Mouse (Mus musculus) cerebellum, adult 2 months (tissue): ENCODE data around the gene Rasgrf2. TPM values are rescaled to one million over a fixed set of nuclear protein-coding genes. Genes with fewer than 3 reads are reported as not detected.
"Not testable (repeated sequence)": the region's sequence is repeated elsewhere in the genome, so short reads cannot be mapped to it uniquely, and the experiment has no call there.

Source experiments
- DNase-seq, 2 experiments: peaks; one replicate each; pipeline ENCODE4 v3.0.0; 2021
- H3K27ac ChIP-seq: fragments of 200-500 bp; 2 replicates; pipeline ENCODE4 v1.5.1; 2012; ENCODE audit warnings: low read length, control low read depth, inconsistent platforms; ENCODE audit not compliant: insufficient read depth
- H3K27me3 ChIP-seq: fragments of 200-500 bp; 2 replicates; pipeline ENCODE4 v1.6.1; 2012; ENCODE audit warnings: inconsistent platforms, mild to moderate bottlenecking, low read length, moderate library complexity; ENCODE audit not compliant: control insufficient read depth, insufficient read depth
- H3K4me1 ChIP-seq: fragments of 200-500 bp; 2 replicates; pipeline ENCODE4 v1.6.1; 2011; ENCODE audit warnings: low read length; ENCODE audit not compliant: control insufficient read depth, insufficient read depth
- H3K4me3 ChIP-seq: fragments of 200-500 bp; replicated peaks from 2 replicates; pipeline ENCODE3; 2011; ENCODE audit warnings: mild to moderate bottlenecking, low read depth, low read length, control low read depth; ENCODE audit not compliant: insufficient read depth
- CTCF ChIP-seq: fragments of 200-500 bp; IDR thresholded peaks from 2 replicates; pipeline ENCODE4 v1.5.1; 2011; ENCODE audit warnings: low read depth, mild to moderate bottlenecking, control low read depth, low read length, moderate library complexity, borderline replicate concordance; ENCODE audit not compliant: insufficient read depth
- POLR2A ChIP-seq: fragments of 200-500 bp; IDR thresholded peaks from 2 replicates; pipeline ENCODE4 v1.6.1; 2011; ENCODE audit warnings: low read length, control low read depth, borderline replicate concordance; ENCODE audit not compliant: insufficient read depth
- WGBS: fragments of 180-500 bp; shearing (Covaris S2); methylation state at CpG from one replicate; pipeline ENCODE4 v1.1.7; 2018; 5-methylcytosine and 5-hydroxymethylcytosine counted together
- polyA plus RNA-seq: library from polyadenylated mRNA; depleted of rRNA; stranded (reverse); fragments of >200 nt; gene quantifications from 2 replicates; pipeline ENCODE4 v1.2.3, GENCODE M21; 2012; rRNA removed

Rasgrf2 gene
- polyA plus RNA-seq = 16.3 and 19.7 TPM in 2 replicates

DNA sequence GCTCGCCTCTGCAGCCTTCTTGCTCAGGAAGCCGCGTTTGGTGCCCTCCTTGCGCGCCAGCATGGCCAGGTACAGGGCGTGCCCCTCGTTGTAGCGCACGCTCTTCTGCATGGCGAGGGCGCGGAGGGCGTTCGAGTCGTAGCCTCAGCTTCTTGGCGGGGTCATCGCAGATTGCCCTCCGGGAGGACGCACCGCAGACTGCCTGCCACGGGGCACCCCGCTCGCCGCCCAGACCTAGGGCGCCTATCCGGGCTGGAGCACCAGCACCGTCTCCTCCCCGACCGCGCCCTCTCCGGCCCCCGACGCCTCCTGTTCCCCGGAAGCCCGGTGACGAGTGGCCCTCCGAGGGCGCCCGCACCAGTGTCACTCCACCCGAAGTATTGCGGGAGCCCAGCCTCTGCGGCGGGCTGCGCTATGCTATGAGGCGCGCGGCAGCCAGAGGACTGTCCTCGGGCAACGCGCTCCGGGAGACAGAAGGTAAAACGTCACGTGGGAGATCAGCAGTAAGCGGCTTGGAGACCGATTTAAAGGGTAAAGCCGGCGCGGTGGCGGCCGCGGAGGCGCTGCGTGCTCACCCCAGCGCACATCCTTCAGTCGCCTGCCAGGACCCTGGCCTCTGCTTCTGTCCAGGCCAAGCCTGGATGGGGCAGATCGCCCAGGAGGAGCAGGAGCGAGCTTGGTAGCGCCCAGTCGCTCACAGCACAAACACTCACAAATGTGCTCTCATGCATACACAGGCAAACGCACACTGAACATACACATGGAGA is at the start of gene Rasgrf2:
Rasgrf2 (minus strand) TSS at position 273 of the 767 bp plus-strand sequence.
- Histone ChIP-seq H3K4me1 (no peaks in the 10 kb centered on the region), H3K4me3 (no peak within 1 kb of the TSS), H3K27ac (no peak within 1 kb of the TSS), H3K27me3 (no peaks in the 10 kb centered on the region)
- no peak for TF ChIP-seq CTCF
- no peak for TF ChIP-seq POLR2A
- DNase-seq = peak in 1 of 2 experiments; percentile 10
- under 1% methylated on average over 70 of the region's 70 CpGs for WGBS

DNA sequence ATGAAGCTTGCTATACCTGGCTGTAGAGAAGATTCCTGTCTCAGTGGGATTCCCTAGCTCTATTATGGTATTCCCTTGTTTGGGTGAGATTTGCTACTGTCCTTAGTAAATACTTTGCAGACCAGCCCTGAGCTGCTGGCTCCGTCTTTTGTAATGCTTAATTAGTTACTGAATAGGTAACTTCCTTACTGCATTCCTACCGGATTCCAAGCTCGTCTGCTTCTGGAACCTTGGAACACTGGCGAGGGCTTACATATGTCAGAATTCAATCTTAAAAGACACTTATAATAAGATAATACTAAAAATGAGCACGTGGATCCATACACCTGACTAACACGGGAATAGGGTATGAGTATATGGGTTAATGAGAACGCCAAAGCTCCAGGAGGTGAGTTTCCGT is 41.2 kb upstream of the Rasgrf2 start:
- H3K27ac ChIP-seq, H3K4me3 ChIP-seq, DNase-seq, H3K4me1 ChIP-seq, H3K27me3 ChIP-seq: not testable (repeated sequence)
- 82% methylated on average over 8 of the region's 8 CpGs for WGBS

DNA sequence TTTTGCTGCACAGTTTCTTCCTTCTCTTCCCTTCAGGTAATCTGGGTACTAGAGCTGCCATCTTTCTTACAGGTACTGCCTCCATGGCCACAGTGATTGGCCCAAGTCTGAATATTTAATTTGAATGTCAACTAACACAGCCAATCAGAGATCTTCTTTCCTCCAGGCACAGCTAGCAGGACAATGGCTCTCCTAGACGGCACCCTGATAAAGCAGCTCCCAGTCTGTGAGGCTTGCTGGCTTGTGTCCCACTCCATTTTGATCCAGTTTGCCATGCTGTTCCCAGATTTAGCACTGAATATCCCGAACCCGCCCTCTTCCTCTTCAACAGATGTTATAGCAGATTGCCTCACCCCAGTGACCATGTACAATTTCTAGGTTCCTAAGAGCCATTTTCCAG is 19.1 kb upstream of the Rasgrf2 start:
- H3K27me3 ChIP-seq = no peaks in the 10 kb centered on the region
- DNase-seq = no peak
- no peak overlapping the region for H3K27ac ChIP-seq
- H3K4me3 ChIP-seq = no peak overlapping the region
- no peak for TF ChIP-seq CTCF
- no peak for TF ChIP-seq POLR2A
- WGBS = 15% methylated on average over 3 of the region's 3 CpGs
- H3K4me1 ChIP-seq = no peaks in the 10 kb centered on the region; the same call in 1 of the 2 replicates

DNA sequence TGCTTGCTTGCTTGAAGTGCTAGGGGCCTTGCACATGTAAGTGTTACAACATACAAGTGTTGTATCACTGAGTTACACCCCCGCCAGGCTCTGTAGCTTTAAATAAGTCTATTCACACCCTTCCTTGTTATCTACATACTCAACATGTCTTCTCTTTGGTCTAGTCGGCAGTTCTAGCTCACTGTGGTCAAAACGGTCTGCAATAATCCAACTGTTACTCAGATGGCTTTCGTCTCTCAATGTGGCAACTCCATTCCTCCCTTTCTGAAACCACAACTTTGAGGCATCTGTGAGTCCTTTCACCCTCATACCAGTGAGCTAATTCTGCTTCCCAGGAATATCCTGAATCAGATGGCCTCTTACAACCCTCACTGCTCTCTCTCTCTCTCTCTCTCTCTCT is 17.4 kb upstream of the Rasgrf2 start:
- H3K4me3 ChIP-seq = no peak overlapping the region
- WGBS = 89% methylated on average over 4 of the region's 4 CpGs
- H3K27me3 ChIP-seq = no peaks in the 10 kb centered on the region
- no peak for DNase-seq
- TF ChIP-seq CTCF (no peak), POLR2A (no peak)
- H3K27ac ChIP-seq = no peak overlapping the region
- no peaks in the 10 kb centered on the region; the same call in 1 of the 2 replicates for H3K4me1 ChIP-seq

DNA sequence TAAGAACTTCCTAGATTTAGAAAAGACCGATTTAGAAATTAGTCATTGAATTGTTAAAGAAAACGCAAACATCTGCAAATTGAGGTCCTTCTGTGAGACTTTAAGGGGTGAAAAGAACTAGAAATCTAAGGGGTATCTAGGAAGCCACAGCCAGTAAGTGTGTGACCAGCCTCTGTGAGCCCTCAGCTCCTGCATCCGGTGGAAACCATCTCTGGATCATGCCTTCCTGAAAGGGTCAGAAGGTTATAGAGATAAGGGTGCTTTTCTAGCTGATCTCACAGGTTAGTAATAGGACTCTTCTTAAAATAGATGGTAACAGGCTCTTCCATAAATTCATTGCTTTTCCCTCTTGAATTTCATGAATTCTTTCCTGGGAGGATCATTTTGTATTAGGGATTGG is 3.3 kb upstream of the Rasgrf2 start:
- Histone ChIP-seq H3K4me3 (no peak overlapping the region), H3K27ac (no peak overlapping the region), H3K4me1 (no peaks in the 10 kb centered on the region), H3K27me3 (no peaks in the 10 kb centered on the region)
- DNase-seq = no peak
- WGBS = 92% methylated on average over 3 of the region's 3 CpGs
- no peak for TF ChIP-seq CTCF
- no peak for TF ChIP-seq POLR2A

DNA sequence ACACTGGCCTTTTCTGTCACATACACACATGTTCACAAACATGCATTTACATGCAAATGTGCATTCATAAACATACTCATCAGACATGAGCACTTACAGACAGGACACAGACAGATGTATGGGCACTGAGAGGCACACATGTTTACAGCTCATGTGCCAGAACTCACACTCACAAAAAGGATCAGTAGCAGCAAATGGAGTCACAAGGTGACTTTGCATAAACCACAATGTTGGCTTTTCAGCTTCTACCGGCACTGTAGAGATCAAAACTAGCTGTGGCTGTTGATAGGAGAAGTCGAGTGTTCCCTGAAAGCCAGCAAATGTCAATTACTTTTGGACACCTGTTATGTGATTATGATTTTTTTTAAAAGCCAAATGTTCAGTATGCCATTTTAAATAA is 1.1 kb upstream of the Rasgrf2 start:
- H3K27me3 ChIP-seq = no peaks in the 10 kb centered on the region
- H3K27ac ChIP-seq = no peak overlapping the region
- 59% methylated on average over 2 of the region's 2 CpGs for WGBS
- H3K4me3 ChIP-seq = no peak overlapping the region
- H3K4me1 ChIP-seq = no peaks in the 10 kb centered on the region
- TF ChIP-seq POLR2A = no peak
- TF ChIP-seq CTCF = no peak
- no peak for DNase-seq

DNA sequence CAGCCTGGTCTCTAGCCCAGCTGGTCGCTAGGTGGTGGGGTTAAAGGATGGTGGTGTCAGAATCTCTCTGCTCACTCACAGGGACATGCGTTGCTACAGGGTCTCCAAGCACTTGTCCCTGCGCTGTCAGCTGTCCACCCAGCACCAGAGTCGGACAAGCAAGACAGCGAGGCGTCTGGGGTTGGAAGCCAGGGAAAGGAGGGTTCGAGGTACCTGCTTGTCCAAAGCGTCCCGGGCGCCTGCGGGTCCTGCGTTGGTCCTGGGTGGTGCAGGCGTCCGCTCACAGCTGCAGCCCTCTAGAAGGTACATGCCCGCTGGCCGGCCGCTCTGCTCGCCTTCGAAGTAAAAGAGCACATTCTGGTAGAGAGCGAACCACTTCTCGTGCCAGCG is 467 bp downstream of the Rasgrf2 start:
- H3K27ac ChIP-seq = no peak overlapping the region
- no peak overlapping the region for H3K4me3 ChIP-seq
- TF ChIP-seq POLR2A (no peak), CTCF (no peak)
- no peaks in the 10 kb centered on the region for H3K4me1 ChIP-seq
- DNase-seq = no peak
- H3K27me3 ChIP-seq = no peaks in the 10 kb centered on the region
- 11% methylated on average over 22 of the region's 22 CpGs for WGBS

DNA sequence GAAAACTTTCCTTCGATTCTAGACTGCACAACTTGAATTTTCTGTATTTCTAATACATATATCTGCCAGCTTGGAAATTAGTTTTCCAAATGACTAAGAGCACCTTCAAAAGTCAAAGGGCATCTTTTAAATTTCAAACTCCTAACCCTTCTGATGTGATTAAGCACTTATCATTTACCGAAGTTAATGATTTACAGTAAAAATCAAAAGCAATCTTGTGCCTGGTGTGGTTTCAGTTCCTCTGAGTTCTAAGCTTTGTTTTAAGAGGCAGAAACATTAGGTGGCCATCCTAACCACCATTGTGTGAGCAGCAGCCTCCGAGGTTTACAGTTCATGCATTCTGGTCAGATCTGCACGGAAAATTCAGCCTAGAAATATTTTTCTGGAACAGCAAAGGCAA is 1.6 kb downstream of the Rasgrf2 start:
- TF ChIP-seq CTCF (no peak), POLR2A (no peak)
- 79% methylated on average over 4 of the region's 4 CpGs for WGBS
- no peak for DNase-seq
- no peak overlapping the region for H3K4me3 ChIP-seq
- H3K27ac ChIP-seq = no peak overlapping the region
- no peaks in the 10 kb centered on the region for H3K4me1 ChIP-seq
- no peaks in the 10 kb centered on the region for H3K27me3 ChIP-seq
